Mouse (Mus musculus) limb, embryonic 14.5 days (tissue): ENCODE measurements around the gene Cacna2d4. TPM values are rescaled to one million over a fixed set of nuclear protein-coding genes. Genes with fewer than 3 reads are reported as not detected.

Experiments
- ATAC-seq: fragments of 200-750 bp; cut with Nextera tagmentation; 2 replicates; pipeline ENCODE4 v1.8.0; 2017; ENCODE audit warnings: low read depth, moderate number of reproducible peaks, moderate TSS enrichment; ENCODE audit not compliant: low FRiP score
- DNase-seq: peaks from one replicate; pipeline ENCODE4 v3.0.0-alpha.2; 2015; ENCODE audit warnings: low spot score
- H3K27ac ChIP-seq: fragments of 300-500 bp; sonication (generic); replicated peaks from 2 replicates; pipeline ENCODE4 v1.5.1; 2014; ENCODE audit warnings: low read depth, mild to moderate bottlenecking, low read length, moderate library complexity, mixed read lengths
- H3K27me3 ChIP-seq: fragments of 300-500 bp; sonication (generic); 2 replicates; pipeline ENCODE4 v1.6.1; 2014; ENCODE audit warnings: low read length, mixed read lengths; ENCODE audit not compliant: control insufficient read depth, insufficient read depth
- H3K36me3 ChIP-seq: fragments of 300-500 bp; sonication (generic); 2 replicates; pipeline ENCODE4 v1.6.1; 2014; ENCODE audit warnings: mild to moderate bottlenecking, low read length, moderate library complexity, mixed read lengths; ENCODE audit not compliant: control insufficient read depth, insufficient read depth
- H3K4me1 ChIP-seq: fragments of 300-500 bp; sonication (generic); 2 replicates; pipeline ENCODE4 v1.6.1; 2014; ENCODE audit warnings: antibody characterized with exemption, low read length, mixed read lengths; ENCODE audit not compliant: control insufficient read depth, insufficient read depth
- H3K4me2 ChIP-seq: fragments of 300-500 bp; sonication (generic); replicated peaks from 2 replicates; pipeline ENCODE4 v1.6.1; 2014; ENCODE audit warnings: low read depth, mild to moderate bottlenecking, low read length, moderate library complexity; ENCODE audit not compliant: severe bottlenecking
- H3K4me3 ChIP-seq: fragments of 300-500 bp; sonication (generic); replicated peaks from 2 replicates; pipeline ENCODE4 v1.5.1; 2014; ENCODE audit warnings: low read length
- H3K9ac ChIP-seq: fragments of 300-500 bp; sonication (generic); 2 replicates; pipeline ENCODE4 v1.6.1; 2014; ENCODE audit warnings: mild to moderate bottlenecking, low read depth, low read length, moderate library complexity; ENCODE audit not compliant: severe bottlenecking
- H3K9me3 ChIP-seq: fragments of 300-500 bp; sonication (generic); 2 replicates; pipeline ENCODE4 v1.6.1; 2016; ENCODE audit warnings: low read length; ENCODE audit not compliant: control insufficient read depth
- POLR2A ChIP-seq: fragments of 200-500 bp; IDR thresholded peaks from 2 replicates; pipeline ENCODE4 v1.8.0; 2012; ENCODE audit warnings: inconsistent platforms, mild to moderate bottlenecking, moderate library complexity, borderline replicate concordance; ENCODE audit not compliant: insufficient read depth, insufficient read length; ENCODE audit errors: extremely low read depth
- WGBS: fragments of 180-500 bp; shearing (Covaris S2); extraction: QIAGEN DNeasy Blood & Tissue Kit; methylation state at CpG from one replicate; pipeline ENCODE4 v1.1.7; 2014; 5-methylcytosine and 5-hydroxymethylcytosine counted together
- polyA plus RNA-seq, 2 experiments: library from polyadenylated mRNA; depleted of rRNA in 1 of 2; stranded (reverse) in 1 of 2; unstranded in 1 of 2; fragments of >200 nt; fragmentation: Nextera tagmentation in 1 of 2; extraction: Ambion mirVana in 1 of 2; gene quantifications; 2 replicates each; pipeline versions ENCODE4 v1.2.1 to v1.2.3; 2012 to 2014

Cacna2d4 gene
- polyA plus RNA-seq, 2 experiments, result 0.08 TPM; not detected in 1

- Histone ChIP-seq H3K27ac (no peak overlapping the region), H3K4me3 (no peak overlapping the region), H3K9ac (no peak overlapping the region), H3K4me1 (peaks cover 7% of the 10 kb centered on the region; the same call in 1 of the 2 replicates), H3K36me3 (peaks cover 45% of the 10 kb centered on the region), H3K27me3 (no peaks in the 10 kb centered on the region), H3K9me3 (no peaks in the 10 kb centered on the region), H3K4me2 (no peak overlapping the region)
- 48% methylated on average over 9 of the region's 9 CpGs for WGBS
- no peak for ATAC-seq
- no peak for DNase-seq
- TF ChIP-seq POLR2A, result no peak
Observed at GRCm38 (mm10) chr6:119194161-119194560, 42.2 kb upstream of the Cacna2d4 start.

DNA sequence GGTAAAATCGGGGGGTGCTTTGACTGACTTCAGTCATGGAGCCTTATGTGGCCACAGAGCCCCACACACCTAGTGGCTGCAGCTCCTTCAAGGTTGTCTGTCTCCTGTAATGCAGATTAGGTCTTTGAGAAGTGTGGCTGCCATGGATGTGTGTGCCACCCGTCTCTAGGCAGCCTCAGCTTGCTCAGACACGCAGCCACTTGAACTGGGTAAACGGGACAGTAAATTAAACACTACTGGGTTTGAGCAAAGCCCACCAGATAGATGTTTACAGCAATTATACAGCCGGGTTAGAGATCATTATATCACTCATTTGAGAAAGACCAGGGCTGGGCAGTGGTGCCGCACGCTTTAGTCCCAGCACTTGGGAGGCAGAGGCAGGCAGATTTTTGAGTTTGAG lies 41.7 kb upstream of the Cacna2d4 start:
- no peak for ATAC-seq

DNA sequence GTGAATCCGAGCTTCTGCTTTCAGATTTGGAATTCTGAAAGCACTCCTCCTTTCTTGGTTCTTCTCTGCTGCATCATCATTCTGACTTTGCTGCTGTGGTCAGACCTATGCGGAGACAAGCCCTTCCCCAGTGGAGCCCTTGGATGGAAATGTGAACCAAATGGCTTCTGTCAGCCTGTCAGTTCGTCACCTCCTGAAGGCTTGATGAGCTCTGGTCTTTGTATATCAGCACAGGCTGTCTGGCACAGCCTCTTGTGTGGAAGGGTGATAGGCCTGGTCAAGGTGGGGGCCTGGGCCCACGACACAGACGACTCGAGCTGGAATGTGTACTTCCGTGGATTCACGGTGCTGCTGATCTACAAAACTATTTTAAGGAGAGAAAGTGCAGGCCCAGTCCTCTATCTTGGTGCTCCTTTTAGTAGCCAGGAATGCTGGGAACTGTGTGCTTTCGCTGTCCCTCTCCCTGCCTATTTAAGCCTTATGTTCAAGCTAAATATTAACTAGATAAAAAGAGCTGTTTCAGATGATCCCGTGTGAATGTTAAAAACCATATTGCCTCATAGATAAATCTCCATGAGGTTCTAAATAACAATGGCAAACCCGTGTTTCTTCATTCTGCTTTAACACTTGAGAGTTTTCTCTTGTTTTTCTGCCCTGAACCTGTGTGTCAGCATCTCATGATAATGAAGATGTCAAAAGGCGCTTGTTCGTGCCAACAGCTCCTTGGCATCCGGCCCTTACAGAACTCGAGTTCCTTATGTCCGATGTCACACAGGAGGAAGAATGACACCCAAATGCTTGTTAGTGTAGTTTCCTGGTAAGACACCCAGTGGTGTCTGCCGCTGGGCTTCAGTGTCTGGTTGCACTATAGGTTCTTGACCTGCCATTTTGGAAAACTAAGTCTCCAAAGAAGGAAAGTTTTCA lies 39.7 kb upstream of the Cacna2d4 start, which contains the start of gene Cacna1c:
Gene Cacna1c (minus strand): TSS at position 37 of the 924 bp plus-strand sequence.
- Histone ChIP-seq H3K9ac (peak within 1 kb of the TSS; percentile 12; the same call in 1 of the 2 replicates), H3K27me3 (no peaks in the 10 kb centered on the region), H3K4me2 (no peak within 1 kb of the TSS), H3K9me3 (no peaks in the 10 kb centered on the region), H3K27ac (no peak within 1 kb of the TSS), H3K36me3 (peaks cover 30% of the 10 kb centered on the region), H3K4me3 (no peak within 1 kb of the TSS), H3K4me1 (peaks cover 8% of the 10 kb centered on the region; the same call in 1 of the 2 replicates)
- 68% methylated on average over 17 of the region's 17 CpGs for WGBS
- no peak for TF ChIP-seq POLR2A
- no peak for DNase-seq
- no peak for ATAC-seq

More for the DNA sequence above, 41.7 kb upstream of the Cacna2d4 start:
- DNase-seq, result no peak
- Histone ChIP-seq H3K4me1 (peaks cover 8% of the 10 kb centered on the region; the same call in 1 of the 2 replicates), H3K27me3 (no peaks in the 10 kb centered on the region), H3K4me3 (no peak overlapping the region), H3K9ac (no peak overlapping the region), H3K27ac (no peak overlapping the region), H3K9me3 (no peaks in the 10 kb centered on the region), H3K36me3 (peaks cover 43% of the 10 kb centered on the region), H3K4me2 (no peak overlapping the region)
- 61% methylated on average over 7 of the region's 7 CpGs for WGBS
- no peak for TF ChIP-seq POLR2A

GRCm38 (mm10) chr6:119198534-119199273 lies 37.6 kb upstream of the Cacna2d4 start:
- ATAC-seq (peak; percentile 60; the same call in 1 of the 2 replicates), DNase-seq (no peak)
- H3K4me1 ChIP-seq, result peaks cover 8% of the 10 kb centered on the region; the same call in 1 of the 2 replicates
- no peak overlapping the region for H3K4me2 ChIP-seq
- 43% methylated on average over 15 of the region's 15 CpGs for WGBS
- H3K27ac ChIP-seq, result no peak overlapping the region
- no peak for TF ChIP-seq POLR2A
- H3K9me3 ChIP-seq, result no peaks in the 10 kb centered on the region
- no peak overlapping the region for H3K4me3 ChIP-seq
- H3K36me3 ChIP-seq, result peaks cover 17% of the 10 kb centered on the region
- H3K27me3 ChIP-seq, result no peaks in the 10 kb centered on the region
- H3K9ac ChIP-seq, result no peak overlapping the region; the same call in 1 of the 2 replicates

GRCm38 (mm10) chr6:119199274-119199879 lies 36.9 kb upstream of the Cacna2d4 start:
- H3K36me3 ChIP-seq, result peaks cover 16% of the 10 kb centered on the region
- H3K4me2 ChIP-seq, result no peak overlapping the region
- WGBS, result 37% methylated on average over 8 of the region's 8 CpGs

More at GRCm38 (mm10) chr6:119199274-119199879, 36.9 kb upstream of the Cacna2d4 start:
- no peaks in the 10 kb centered on the region for H3K27me3 ChIP-seq
- H3K9ac ChIP-seq, result no peak overlapping the region; the same call in 1 of the 2 replicates
- no peaks in the 10 kb centered on the region for H3K9me3 ChIP-seq
- DNase-seq (no peak), ATAC-seq (no peak)
- H3K27ac ChIP-seq, result no peak overlapping the region
- no peak for TF ChIP-seq POLR2A
- no peak overlapping the region for H3K4me3 ChIP-seq
- peaks cover 8% of the 10 kb centered on the region; the same call in 1 of the 2 replicates for H3K4me1 ChIP-seq
